Mouse (Mus musculus) layer of hippocampus, postnatal 10 days (tissue): ENCODE data around the gene Tapt1. TPM values are rescaled to one million over a fixed set of nuclear protein-coding genes. Genes with fewer than 3 reads are reported as not detected.
"Not testable (repeated sequence)": the region's sequence is repeated elsewhere in the genome, so short reads cannot be mapped to it uniquely, and the experiment has no call there.

Source experiments
- DNase-seq, 2 experiments: peaks; one replicate each; pipeline ENCODE4 v3.0.0; 2021; ENCODE audit warnings: low spot score in 2 of 2
- total RNA-seq, 2 experiments: library from RNA; stranded (reverse); gene quantifications; 2 replicates each; pipeline ENCODE4 v1.2.3; 2021

Tapt1 gene
- total RNA-seq, 2 experiments from 2014 or later: 42.7 to 47.5 TPM

- no peak for DNase-seq
Measured at GRCm38 (mm10) chr5:44146437-44147332, 79.7 kb downstream of the Tapt1 start.

GRCm38 (mm10) chr5:44143467-44144235 lies 82.8 kb downstream of the Tapt1 start:
- no peak for DNase-seq

DNA sequence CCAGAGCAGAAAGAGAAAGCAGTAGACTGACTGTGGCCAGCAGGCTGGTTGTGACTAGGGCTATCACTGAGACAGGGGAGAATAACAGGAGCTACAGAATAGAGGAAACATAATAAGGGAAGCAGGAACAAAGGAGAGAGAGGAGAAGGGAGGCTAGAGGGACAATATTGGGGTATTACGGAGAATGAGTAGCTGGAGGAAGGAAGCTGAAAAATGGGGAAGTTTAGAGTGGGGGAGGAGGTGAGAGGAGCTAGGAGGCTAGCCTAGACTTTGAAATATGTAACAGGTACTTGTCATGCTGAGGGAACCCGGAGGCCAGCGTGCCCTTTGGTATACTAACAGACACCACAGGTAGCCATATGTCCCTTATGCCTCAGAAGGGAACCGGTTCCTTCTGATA lies 98.9 kb downstream of the Tapt1 start:
- DNase-seq: no peak

- DNase-seq: not testable (repeated sequence)
Measured at GRCm38 (mm10) chr5:44126574-44126973, 99.9 kb downstream of the Tapt1 start.

Other genes starting within 250 kb of the Tapt1 start
- gene Fgfbp1, start 244.8 kb downstream of the Tapt1 start, total RNA-seq: 1 to 10 TPM; 1.4 to 2.4 TPM
- gene Prom1, start 124.6 kb downstream of the Tapt1 start, total RNA-seq: 10 to 100 TPM; 13.4 to 15.1 TPM